Mouse (Mus musculus): ENCODE results near the gene Sorbs1. TPM values are rescaled to one million over a fixed set of nuclear protein-coding genes. Genes with fewer than 3 reads are reported as not detected.

Gene Sorbs1
- polyA plus RNA-seq, 1 experiment from 2014 or later, result 79.4 TPM

- no peak overlapping the region for H3K27ac ChIP-seq (replicated peaks)
- ATAC-seq (ENCODE audit: low FRiP score, low read depth), result no peak
- 86% methylated on average over 2 of the region's 2 CpGs for WGBS
- no peak overlapping the region for H3K4me2 ChIP-seq (replicated peaks)
- H3K36me3 ChIP-seq, result no peaks in the 10 kb centered on the region; the same call in 1 of the 2 replicates
- no peaks in the 10 kb centered on the region for H3K4me1 ChIP-seq
- no peaks in the 10 kb centered on the region for H3K27me3 ChIP-seq
- no peak overlapping the region for H3K9ac ChIP-seq (replicated peaks)
- H3K9me3 ChIP-seq, result no peaks in the 10 kb centered on the region
- no peak overlapping the region for H3K4me3 ChIP-seq
Measured at GRCm38 (mm10) chr19:40298574-40298973, 215.0 kb downstream of the Sorbs1 start.

GRCm38 (mm10) chr19:40297798-40298144 lies 215.8 kb downstream of the Sorbs1 start:
- Histone ChIP-seq H3K27ac (replicated peaks) (no peak overlapping the region), H3K9ac (replicated peaks) (no peak overlapping the region)

GRCm38 (mm10) chr19:40297078-40297797 lies 216.3 kb downstream of the Sorbs1 start:
- H3K4me3 ChIP-seq, result no peak overlapping the region
- no peak overlapping the region for H3K27ac ChIP-seq (replicated peaks)
- ATAC-seq (ENCODE audit: low FRiP score, low read depth), result no peak
- H3K4me1 ChIP-seq, result no peaks in the 10 kb centered on the region
- H3K36me3 ChIP-seq, result no peaks in the 10 kb centered on the region; the same call in 1 of the 2 replicates
- no peaks in the 10 kb centered on the region for H3K27me3 ChIP-seq
- H3K9me3 ChIP-seq, result no peaks in the 10 kb centered on the region
- no peak overlapping the region for H3K4me2 ChIP-seq (replicated peaks)
- 82% methylated on average over 7 of the region's 7 CpGs for WGBS
- no peak overlapping the region for H3K9ac ChIP-seq (replicated peaks)

More at GRCm38 (mm10) chr19:40297798-40298144, 215.8 kb downstream of the Sorbs1 start:
- 76% methylated on average over 4 of the region's 4 CpGs for WGBS
- no peaks in the 10 kb centered on the region for H3K27me3 ChIP-seq
- no peaks in the 10 kb centered on the region for H3K9me3 ChIP-seq
- no peak overlapping the region for H3K4me3 ChIP-seq
- no peaks in the 10 kb centered on the region for H3K4me1 ChIP-seq
- no peak overlapping the region for H3K4me2 ChIP-seq (replicated peaks)
- no peaks in the 10 kb centered on the region; the same call in 1 of the 2 replicates for H3K36me3 ChIP-seq
- ATAC-seq (ENCODE audit: low FRiP score, low read depth), result no peak

- ATAC-seq (ENCODE audit: low FRiP score, low read depth), result no peak
- no peak overlapping the region for H3K27ac ChIP-seq (replicated peaks)
- 88% methylated on average over 1 of the region's 1 CpGs for WGBS
- no peaks in the 10 kb centered on the region for H3K9me3 ChIP-seq
- H3K4me3 ChIP-seq, result no peak overlapping the region
- no peaks in the 10 kb centered on the region for H3K4me1 ChIP-seq
- H3K9ac ChIP-seq (replicated peaks), result no peak overlapping the region
- H3K4me2 ChIP-seq (replicated peaks), result no peak overlapping the region
- no peaks in the 10 kb centered on the region for H3K27me3 ChIP-seq
- no peaks in the 10 kb centered on the region; the same call in 1 of the 2 replicates for H3K36me3 ChIP-seq
Measured at GRCm38 (mm10) chr19:40294231-40294630, 219.3 kb downstream of the Sorbs1 start.

- ATAC-seq (ENCODE audit: low FRiP score, low read depth), result no peak
- Histone ChIP-seq H3K9ac (replicated peaks) (no peak overlapping the region), H3K9me3 (no peaks in the 10 kb centered on the region), H3K4me3 (no peak overlapping the region), H3K4me1 (no peaks in the 10 kb centered on the region), H3K4me2 (replicated peaks) (no peak overlapping the region), H3K27ac (replicated peaks) (no peak overlapping the region), H3K36me3 (no peaks in the 10 kb centered on the region; the same call in 1 of the 2 replicates), H3K27me3 (no peaks in the 10 kb centered on the region)
- WGBS, result 95% methylated on average over 6 of the region's 6 CpGs
Measured at GRCm38 (mm10) chr19:40293791-40294190, 219.8 kb downstream of the Sorbs1 start.

- no peaks in the 10 kb centered on the region for H3K27me3 ChIP-seq
- no peaks in the 10 kb centered on the region for H3K9me3 ChIP-seq
- no peak overlapping the region for H3K27ac ChIP-seq (replicated peaks)
- no peak overlapping the region for H3K4me3 ChIP-seq
- ATAC-seq (ENCODE audit: low FRiP score, low read depth), result no peak
- H3K9ac ChIP-seq (replicated peaks), result no peak overlapping the region
- H3K4me2 ChIP-seq (replicated peaks), result no peak overlapping the region
- no peaks in the 10 kb centered on the region for H3K4me1 ChIP-seq
- WGBS, result 91% methylated on average over 6 of the region's 6 CpGs
- H3K36me3 ChIP-seq, result no peaks in the 10 kb centered on the region
Measured at GRCm38 (mm10) chr19:40290099-40290724, 223.4 kb downstream of the Sorbs1 start.

- ATAC-seq (ENCODE audit: low FRiP score, low read depth), result no peak
- Histone ChIP-seq H3K9ac (replicated peaks) (no peak overlapping the region), H3K9me3 (no peaks in the 10 kb centered on the region), H3K27me3 (no peaks in the 10 kb centered on the region), H3K36me3 (no peaks in the 10 kb centered on the region), H3K4me3 (no peak overlapping the region), H3K4me1 (no peaks in the 10 kb centered on the region), H3K27ac (replicated peaks) (no peak overlapping the region), H3K4me2 (replicated peaks) (no peak overlapping the region)
- 92% methylated on average over 9 of the region's 9 CpGs for WGBS
Measured at GRCm38 (mm10) chr19:40288415-40288814, 225.2 kb downstream of the Sorbs1 start.

GRCm38 (mm10) chr19:40284704-40285103 lies 228.9 kb downstream of the Sorbs1 start:
- no peaks in the 10 kb centered on the region for H3K4me1 ChIP-seq
- no peak overlapping the region for H3K9ac ChIP-seq (replicated peaks)
- no peaks in the 10 kb centered on the region for H3K36me3 ChIP-seq
- no peak overlapping the region for H3K27ac ChIP-seq (replicated peaks)
- no peaks in the 10 kb centered on the region for H3K27me3 ChIP-seq
- ATAC-seq (ENCODE audit: low FRiP score, low read depth), result no peak
- 93% methylated on average over 2 of the region's 2 CpGs for WGBS
- peaks cover 5% of the 10 kb centered on the region; the same call in 1 of the 2 replicates for H3K9me3 ChIP-seq
- H3K4me2 ChIP-seq (replicated peaks), result no peak overlapping the region
- H3K4me3 ChIP-seq, result no peak overlapping the region

- peaks cover 5% of the 10 kb centered on the region; the same call in 1 of the 2 replicates for H3K9me3 ChIP-seq
- H3K4me1 ChIP-seq, result no peaks in the 10 kb centered on the region
- WGBS, result 97% methylated on average over 2 of the region's 2 CpGs
- H3K4me2 ChIP-seq (replicated peaks), result no peak overlapping the region
- no peaks in the 10 kb centered on the region for H3K27me3 ChIP-seq
- no peak overlapping the region for H3K27ac ChIP-seq (replicated peaks)
- H3K9ac ChIP-seq (replicated peaks), result no peak overlapping the region
- no peaks in the 10 kb centered on the region for H3K36me3 ChIP-seq
- ATAC-seq (ENCODE audit: low FRiP score, low read depth), result no peak
- H3K4me3 ChIP-seq, result no peak overlapping the region
Measured at GRCm38 (mm10) chr19:40283415-40283814, 230.2 kb downstream of the Sorbs1 start.

GRCm38 (mm10) chr19:40278372-40279023 lies 235.1 kb downstream of the Sorbs1 start:
- H3K9me3 ChIP-seq, result peaks cover 5% of the 10 kb centered on the region; the same call in 1 of the 2 replicates
- H3K36me3 ChIP-seq, result no peaks in the 10 kb centered on the region
- H3K4me1 ChIP-seq, result no peaks in the 10 kb centered on the region
- H3K9ac ChIP-seq (replicated peaks), result no peak overlapping the region
- H3K27me3 ChIP-seq, result no peaks in the 10 kb centered on the region
- no peak overlapping the region for H3K4me3 ChIP-seq
- ATAC-seq (ENCODE audit: low FRiP score, low read depth), result no peak
- no peak overlapping the region for H3K4me2 ChIP-seq (replicated peaks)
- no peak overlapping the region for H3K27ac ChIP-seq (replicated peaks)
- 89% methylated on average over 8 of the region's 8 CpGs for WGBS

GRCm38 (mm10) chr19:40277494-40277893 lies 236.1 kb downstream of the Sorbs1 start:
- H3K27me3 ChIP-seq, result peaks cover 8% of the 10 kb centered on the region
- no peak overlapping the region for H3K4me2 ChIP-seq (replicated peaks)
- H3K4me3 ChIP-seq, result no peak overlapping the region
- no peaks in the 10 kb centered on the region for H3K4me1 ChIP-seq
- 84% methylated on average over 8 of the region's 8 CpGs for WGBS
- peaks cover 5% of the 10 kb centered on the region; the same call in 1 of the 2 replicates for H3K9me3 ChIP-seq
- H3K27ac ChIP-seq (replicated peaks), result no peak overlapping the region
- no peak overlapping the region for H3K9ac ChIP-seq (replicated peaks)
- H3K36me3 ChIP-seq, result no peaks in the 10 kb centered on the region
- ATAC-seq (ENCODE audit: low FRiP score, low read depth), result no peak
